Mouse (Mus musculus) ovary, adult 10 weeks (tissue): Measurements from ENCODE around the gene Fbxo30. TPM values are rescaled to one million over a fixed set of nuclear protein-coding genes. Genes with fewer than 3 reads are reported as not detected.

Experiments used
- polyA plus RNA-seq: library from polyadenylated mRNA; stranded (reverse); fragments of 350-450 nt; fragmentation: Illumina TruSeq; extraction: RNeasy Lipid Tissue Mini Kit (QIAGEN cat#74804); gene quantifications from one replicate; pipeline ENCODE4 v1.2.3, GENCODE M21; 2014

Gene Fbxo30
- 65.6 TPM for polyA plus RNA-seq

GRCm38 (mm10) chr10:11280578-11281463 lies at the start of gene Fbxo30:
Fbxo30 (plus strand) TSS chr10:11281330.

GRCm38 (mm10) chr10:11343205-11344141 lies 62.3 kb downstream of the Fbxo30 start, which contains the start of gene Epm2a:
Epm2a (plus strand) TSS chr10:11343404.

Other genes with a start within 250 kb of the Fbxo30 start
- 0.06 TPM for gene Grm1, start 199.0 kb upstream of the Fbxo30 start, polyA plus RNA-seq
- gene Shprh, start 131.9 kb upstream of the Fbxo30 start, polyA plus RNA-seq: 38.1 TPM
- 12.6 TPM for gene Epm2a, start 62.1 kb downstream of the Fbxo30 start, polyA plus RNA-seq